Mouse (Mus musculus) embryonic facial prominence, embryonic 14.5 days (tissue): ENCODE measurements around the gene Pgbd1. TPM values are rescaled to one million over a fixed set of nuclear protein-coding genes. Genes with fewer than 3 reads are reported as not detected.
"Not testable (repeated sequence)": the region's sequence is repeated elsewhere in the genome, so short reads cannot be mapped to it uniquely, and the experiment has no call there.

Experiments used
- ATAC-seq: fragments of 200-750 bp; cut with Nextera tagmentation; 2 replicates; pipeline ENCODE4 v1.8.0; 2017; ENCODE audit warnings: low read depth, moderate number of reproducible peaks, moderate TSS enrichment
- DNase-seq: peaks from one replicate; pipeline ENCODE4 v3.0.0-alpha.2; 2015; ENCODE audit warnings: low spot score
- H3K27ac ChIP-seq: fragments of 300-500 bp; sonication (generic); replicated peaks from 2 replicates; pipeline ENCODE4 v1.5.1; 2014; ENCODE audit warnings: low read depth, mild to moderate bottlenecking, low read length, moderate library complexity
- H3K27me3 ChIP-seq: fragments of 300-500 bp; sonication (generic); replicated peaks from 2 replicates; pipeline ENCODE4 v1.6.1; 2014; ENCODE audit warnings: low read length; ENCODE audit not compliant: control insufficient read depth, insufficient read depth
- H3K36me3 ChIP-seq: fragments of 300-500 bp; sonication (generic); 2 replicates; pipeline ENCODE4 v1.6.1; 2014; ENCODE audit warnings: low read length, mixed read lengths; ENCODE audit not compliant: control insufficient read depth, insufficient read depth
- H3K4me1 ChIP-seq: fragments of 300-500 bp; sonication (generic); 2 replicates; pipeline ENCODE4 v1.6.1; 2014; ENCODE audit warnings: antibody characterized with exemption, low read length; ENCODE audit not compliant: control insufficient read depth, insufficient read depth
- H3K4me2 ChIP-seq: fragments of 300-500 bp; sonication (generic); 2 replicates; pipeline ENCODE4 v1.6.1; 2014; ENCODE audit warnings: low read depth, mild to moderate bottlenecking, low read length, moderate library complexity, mixed read lengths
- H3K4me3 ChIP-seq: fragments of 300-500 bp; sonication (generic); 2 replicates; pipeline ENCODE4 v1.5.1; 2014; ENCODE audit warnings: low read depth, mild to moderate bottlenecking, low read length
- H3K9ac ChIP-seq: fragments of 300-500 bp; sonication (generic); 2 replicates; pipeline ENCODE4 v1.6.1; 2014; ENCODE audit warnings: low read depth, mild to moderate bottlenecking, low read length, moderate library complexity, mixed read lengths
- H3K9me3 ChIP-seq: fragments of 300-500 bp; sonication (generic); 2 replicates; pipeline ENCODE4 v1.6.1; 2016; ENCODE audit warnings: low read length; ENCODE audit not compliant: control insufficient read depth
- WGBS: fragments of 180-500 bp; shearing (Covaris S2); extraction: QIAGEN DNeasy Blood & Tissue Kit; methylation state at CpG from one replicate; pipeline ENCODE4 v1.1.7; 2014; 5-methylcytosine and 5-hydroxymethylcytosine counted together
- microRNA counts: library from miRNA; unstranded; fragments of <30 nt; microRNA quantifications from one replicate; lab custom pipeline; 2017
- microRNA-seq: library from miRNA; unstranded; fragments of <30 nt; microRNA quantifications from one replicate; pipeline ENCODE4, GENCODE M21; 2016; ENCODE audit warnings: borderline number of aligned reads
- polyA plus RNA-seq: library from polyadenylated mRNA; unstranded; fragments of >200 nt; fragmentation: Nextera tagmentation; extraction: Ambion mirVana; gene quantifications from 2 replicates; pipeline ENCODE4 v1.2.1, GENCODE M21; 2014

Gene Pgbd1
- polyA plus RNA-seq, 1 experiment from 2014 or later: 2.5 TPM

- peak; percentile 18; the same call in 1 of the 2 replicates for ATAC-seq
- H3K27ac ChIP-seq, H3K9ac ChIP-seq, H3K4me1 ChIP-seq, H3K9me3 ChIP-seq, H3K4me3 ChIP-seq, DNase-seq, H3K4me2 ChIP-seq, H3K27me3 ChIP-seq: not testable (repeated sequence)
- WGBS: 91% methylated on average over 6 of the region's 18 CpGs
- H3K36me3 ChIP-seq: peaks cover 73% of the 10 kb centered on the region
These were observed 44.8 kb downstream of the Pgbd1 start for GRCm38 (mm10) chr13:21396048-21396447.

DNA sequence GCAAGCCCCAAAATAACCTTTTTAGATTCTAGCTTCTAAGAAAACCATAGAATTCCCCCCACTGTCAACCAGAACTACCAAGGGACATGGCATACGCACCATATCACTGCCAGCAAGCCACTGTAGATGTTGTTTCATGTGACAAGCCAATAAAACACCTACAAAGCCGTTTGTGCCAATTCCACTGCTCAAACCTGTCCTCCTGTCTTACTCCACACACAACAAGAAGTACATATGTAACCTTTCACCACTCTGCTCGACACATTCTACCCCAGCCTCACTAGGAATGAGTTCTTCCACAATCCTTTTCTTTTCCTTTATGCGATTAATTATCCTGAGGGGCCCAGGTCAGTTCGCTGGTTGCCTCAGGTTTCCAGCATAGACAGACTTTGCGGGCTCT lies 45.2 kb downstream of the Pgbd1 start:
- peaks cover 77% of the 10 kb centered on the region for H3K36me3 ChIP-seq
- 94% methylated on average over 6 of the region's 6 CpGs for WGBS
- H3K27ac ChIP-seq: no peak overlapping the region
- H3K27me3 ChIP-seq: no peaks in the 10 kb centered on the region
- no peak overlapping the region for H3K4me3 ChIP-seq
- ATAC-seq: no peak
- H3K9me3 ChIP-seq: no peaks in the 10 kb centered on the region
- H3K4me1 ChIP-seq: no peaks in the 10 kb centered on the region
- DNase-seq: no peak
- no peak overlapping the region for H3K4me2 ChIP-seq
- H3K9ac ChIP-seq: no peak overlapping the region

DNA sequence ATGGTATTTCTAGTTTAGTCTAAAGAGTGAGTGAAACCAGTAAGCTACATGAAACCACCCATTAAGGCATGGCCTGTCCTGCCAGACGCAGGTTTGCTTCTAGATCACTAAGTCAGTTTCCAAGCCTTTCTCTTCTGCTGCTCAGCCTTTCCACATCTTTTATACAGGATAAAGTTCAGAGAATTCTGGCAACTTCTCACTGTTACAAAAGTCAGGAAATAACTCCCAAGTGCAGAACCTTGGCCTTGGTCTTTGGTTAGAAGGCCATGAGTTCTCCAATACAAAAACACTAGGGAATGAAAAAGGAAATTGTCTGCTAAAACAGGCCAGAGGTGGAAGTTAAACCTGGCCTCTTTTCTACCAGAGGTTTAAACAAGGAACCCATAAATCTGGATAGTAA lies 45.6 kb downstream of the Pgbd1 start:
- Histone ChIP-seq H3K4me2 (no peak overlapping the region), H3K9me3 (no peaks in the 10 kb centered on the region), H3K4me3 (no peak overlapping the region), H3K4me1 (no peaks in the 10 kb centered on the region), H3K27ac (no peak overlapping the region), H3K36me3 (peaks cover 81% of the 10 kb centered on the region), H3K9ac (no peak overlapping the region), H3K27me3 (no peaks in the 10 kb centered on the region)
- WGBS: 98% methylated on average over 1 of the region's 1 CpGs
- DNase-seq (no peak), ATAC-seq (no peak)

- WGBS: 79% methylated on average over 2 of the region's 2 CpGs
- Histone ChIP-seq H3K4me1 (no peaks in the 10 kb centered on the region), H3K4me2 (no peak overlapping the region), H3K27ac (no peak overlapping the region), H3K9ac (no peak overlapping the region), H3K27me3 (no peaks in the 10 kb centered on the region), H3K9me3 (no peaks in the 10 kb centered on the region), H3K36me3 (no peaks in the 10 kb centered on the region), H3K4me3 (no peak overlapping the region)
- no peak for DNase-seq
- ATAC-seq: no peak
These were observed 63.1 kb downstream of the Pgbd1 start for GRCm38 (mm10) chr13:21377773-21378172.

DNA sequence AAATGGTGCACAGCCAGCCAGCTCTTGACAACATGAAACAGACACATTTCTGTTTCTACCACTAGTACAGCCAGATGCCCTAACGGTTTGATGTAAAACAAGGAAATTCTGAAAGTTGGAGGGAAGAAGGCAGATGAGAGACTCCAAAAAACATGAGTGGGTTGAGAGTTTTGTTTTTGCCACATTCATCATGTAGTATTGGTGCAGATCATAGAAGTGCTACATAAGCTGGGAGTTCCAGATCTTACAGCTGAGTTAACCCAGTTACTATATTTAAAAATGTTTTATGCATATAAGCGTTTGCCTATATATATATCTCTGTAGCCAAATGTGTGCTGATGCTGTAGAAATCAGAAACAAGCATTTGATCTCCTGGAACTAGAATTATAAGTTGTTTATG lies 68.2 kb downstream of the Pgbd1 start:
- ATAC-seq: no peak
- 89% methylated on average over 2 of the region's 2 CpGs for WGBS

More for the DNA sequence above, 68.2 kb downstream of the Pgbd1 start:
- H3K4me1 ChIP-seq: no peaks in the 10 kb centered on the region
- H3K4me2 ChIP-seq: no peak overlapping the region
- H3K4me3 ChIP-seq: no peak overlapping the region
- no peak overlapping the region for H3K9ac ChIP-seq
- no peak overlapping the region for H3K27ac ChIP-seq
- peaks cover 28% of the 10 kb centered on the region for H3K36me3 ChIP-seq
- no peaks in the 10 kb centered on the region for H3K27me3 ChIP-seq
- H3K9me3 ChIP-seq: no peaks in the 10 kb centered on the region
- no peak for DNase-seq

MicroRNAs encoded within 50 kb of the gene (microRNA counts, 519-probe panel; counts per million panel counts)
- 2,819 counts per million, percentile 63 among the panel's probes with 10 or more counts for microRNA mmu-miR-1896 (lab: Ali Mortazavi, UCI)

Small RNAs within 50 kb of the gene (microRNA-seq; reads per million reads assigned to microRNA genes)
- gene Mir1896: not detected
- not detected for gene Mir6942

Other genes with a start within 250 kb of the Pgbd1 start
- not detected in 2 replicates for gene Gpx5, start 148.3 kb downstream of the Pgbd1 start, polyA plus RNA-seq
- gene Gpx6, start 128.9 kb downstream of the Pgbd1 start, polyA plus RNA-seq: not detected in 2 replicates
- gene Olfr1367, start 94.1 kb downstream of the Pgbd1 start, polyA plus RNA-seq: not detected in 2 replicates
- gene Zscan12, start 78.2 kb downstream of the Pgbd1 start, polyA plus RNA-seq: 11.1 and 12.7 TPM in 2 replicates
- 62.9 and 70.1 TPM in 2 replicates for gene Zkscan3, start 38.3 kb downstream of the Pgbd1 start, polyA plus RNA-seq
- 14.1 and 14.9 TPM in 2 replicates for gene Zscan26, start 12.7 kb upstream of the Pgbd1 start, polyA plus RNA-seq
- 2.7 and 2.9 TPM in 2 replicates for gene Nkapl, start 27.5 kb upstream of the Pgbd1 start, polyA plus RNA-seq
- 3.3 and 3.4 TPM in 2 replicates for gene Zkscan4, start 37.8 kb upstream of the Pgbd1 start, polyA plus RNA-seq
- not detected in 2 replicates for gene Gm10065, start 38.4 kb upstream of the Pgbd1 start, polyA plus RNA-seq
- gene AK157302, start 54.2 kb upstream of the Pgbd1 start, polyA plus RNA-seq: 0.11 and 0.79 TPM in 2 replicates
- gene Gm11273, start 60.4 kb upstream of the Pgbd1 start, polyA plus RNA-seq: 5.9 and 6.8 TPM in 2 replicates
- 8.5 and 9.8 TPM in 2 replicates for gene Zkscan8, start 90.1 kb upstream of the Pgbd1 start, polyA plus RNA-seq
- 0.14 and 0.28 TPM in 2 replicates for gene Olfr1366, start 101.8 kb upstream of the Pgbd1 start, polyA plus RNA-seq
- gene Olfr1535, start 118.8 kb upstream of the Pgbd1 start, polyA plus RNA-seq: 0.12 TPM in 1 of 2 replicates, not detected in the other
- not detected in 2 replicates for gene Olfr1364, start 140.7 kb upstream of the Pgbd1 start, polyA plus RNA-seq
- gene Olfr1362, start 173.0 kb upstream of the Pgbd1 start, polyA plus RNA-seq: not detected in 2 replicates
- gene Olfr11, start 201.5 kb upstream of the Pgbd1 start, polyA plus RNA-seq: not detected in 2 replicates
- 0.12 and 0.25 TPM in 2 replicates for gene Olfr1361, start 222.3 kb upstream of the Pgbd1 start, polyA plus RNA-seq
- gene Olfr1360, start 236.3 kb upstream of the Pgbd1 start, polyA plus RNA-seq: not detected in 2 replicates